Mouse (Mus musculus) megakaryocyte, embryonic 14.5 days (primary cell): ENCODE measurements at regions not wholly inside any gene's neighbourhood (a gene's known extent, or its start where the extent isn't known, plus 50 kb on each side); places are given as distances from the start of the nearest gene placed in this dataset.

Experiments used
- FLI1 ChIP-seq: IDR thresholded peaks from 2 replicates; pipeline ENCODE4 v1.6.1; 2012; ENCODE audit warnings: low read length, inconsistent platforms, mixed read lengths
- GATA1 ChIP-seq: IDR thresholded peaks from 3 replicates; pipeline ENCODE4 v1.6.1; 2012; ENCODE audit warnings: mixed read lengths, low read length, inconsistent platforms, borderline replicate concordance

DNA sequence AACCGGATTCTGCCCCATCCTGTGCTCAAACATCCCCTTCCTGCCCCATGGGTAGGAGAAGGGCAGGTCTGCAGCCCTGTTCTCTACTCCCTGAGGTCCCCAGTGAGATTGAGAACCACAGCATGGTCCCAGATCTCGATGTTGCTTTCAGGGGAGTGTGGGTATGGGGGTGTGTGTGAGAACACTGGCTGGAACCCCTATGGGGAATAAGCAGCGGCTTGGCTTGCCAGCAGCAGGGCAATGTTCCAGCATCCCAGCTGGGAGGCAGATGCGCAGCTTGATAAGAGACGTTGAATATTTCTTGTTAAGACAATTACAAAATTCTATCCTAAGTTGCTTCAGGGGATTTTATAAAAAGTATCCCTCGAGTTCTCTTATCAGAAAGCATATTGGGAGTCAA, 53.7 kb upstream of the Dcbld2 start:
- TF ChIP-seq FLI1 (no peak), GATA1 (no peak)
